Mouse (Mus musculus) ES-E14 (cell line): ENCODE results near the gene Chst4. TPM values are rescaled to one million over a fixed set of nuclear protein-coding genes. Genes with fewer than 3 reads are reported as not detected.
A peak's percentile ranks its signal among the peaks of the same experiment; 100 is the strongest.

Source experiments
- DNase-seq: peaks from one replicate; pipeline ENCODE4 v3.0.0-alpha.2; 2013; ENCODE audit warnings: low read depth, low spot score
- H3K27ac ChIP-seq: 2 replicates; pipeline ENCODE4 v1.5.1; 2012; ENCODE audit warnings: low read depth, mild to moderate bottlenecking, low read length, moderate library complexity, mixed read lengths; ENCODE audit not compliant: poor library complexity, insufficient read depth, severe bottlenecking
- H3K36me3 ChIP-seq: 2 replicates; pipeline ENCODE4 v1.6.1; 2012; ENCODE audit warnings: mild to moderate bottlenecking, low read length, moderate library complexity, mixed read lengths; ENCODE audit not compliant: control insufficient read depth, poor library complexity, insufficient read depth, severe bottlenecking
- H3K4me1 ChIP-seq, 2 experiments: fragments of 150-350 bp in 1 of 2; sonication (generic) in 1 of 2; 2 replicates each; pipeline ENCODE4 v1.6.1; 2012; ENCODE audit warnings: low read length in 2 of 2, mild to moderate bottlenecking in 1 of 2, mixed read lengths in 1 of 2; ENCODE audit not compliant: control insufficient read depth in 2 of 2, insufficient read depth in 2 of 2, poor library complexity in 1 of 2
- H3K4me3 ChIP-seq, 2 experiments: fragments of 150-350 bp in 1 of 2; sonication (generic) in 1 of 2; 2 replicates each; pipeline ENCODE4 v1.5.1; 2012; ENCODE audit warnings: low read length in 2 of 2, low read depth in 1 of 2, mild to moderate bottlenecking in 1 of 2, mixed read lengths in 1 of 2; ENCODE audit not compliant: insufficient read depth in 1 of 2, poor library complexity in 1 of 2, severe bottlenecking in 1 of 2
- H3K9ac ChIP-seq: 2 replicates; pipeline ENCODE4 v1.6.1; 2012; ENCODE audit warnings: low read depth, mild to moderate bottlenecking, low read length, mixed read lengths; ENCODE audit not compliant: poor library complexity, insufficient read depth, severe bottlenecking
- H3K9me3 ChIP-seq: fragments of 150-350 bp; sonication (generic); 2 replicates; pipeline ENCODE4 v1.6.1; 2012; ENCODE audit warnings: low read depth, mild to moderate bottlenecking, low read length; ENCODE audit not compliant: control insufficient read depth, insufficient read depth
- CHD2 ChIP-seq: IDR thresholded peaks from 2 replicates; pipeline ENCODE4 v1.6.1; 2014; ENCODE audit warnings: mild to moderate bottlenecking, low read depth, low read length, inconsistent platforms
- HCFC1 ChIP-seq: IDR thresholded peaks from 2 replicates; pipeline ENCODE4 v1.6.1; 2012; ENCODE audit warnings: low read length, inconsistent platforms, borderline replicate concordance; ENCODE audit not compliant: insufficient read depth
- MAFK ChIP-seq: IDR thresholded peaks from 2 replicates; pipeline ENCODE4 v1.6.1; 2014; ENCODE audit warnings: mild to moderate bottlenecking, low read depth, low read length, inconsistent platforms; ENCODE audit not compliant: insufficient read depth
- ZC3H11A ChIP-seq: IDR thresholded peaks from 2 replicates; pipeline ENCODE4 v1.6.1; 2012; ENCODE audit warnings: low read depth, mild to moderate bottlenecking, inconsistent platforms, low read length, borderline replicate concordance
- ZNF384 ChIP-seq: IDR thresholded peaks from 2 replicates; pipeline ENCODE4 v1.6.1; 2012; ENCODE audit warnings: low read depth, low read length, inconsistent platforms
- in situ Hi-C, 2 experiments: fragments of 600-800 bp; cut with MboI; formaldehyde crosslinking; loops; one replicate each; pipeline ENCODE4 v1.15.1; 2025; ENCODE audit warnings: low sequenced_read_pairs in 2 of 2, inconsistent platforms in 1 of 2; ENCODE audit not compliant: unreplicated experiment in 2 of 2
- total RNA-seq: library from RNA; depleted of rRNA; stranded (reverse); fragments of 300-350 nt; gene quantifications from 2 replicates; pipeline ENCODE4 v1.2.3, GENCODE M21; 2012

Chst4 gene
- total RNA-seq, 1 experiment: 0.27 TPM

DNA sequence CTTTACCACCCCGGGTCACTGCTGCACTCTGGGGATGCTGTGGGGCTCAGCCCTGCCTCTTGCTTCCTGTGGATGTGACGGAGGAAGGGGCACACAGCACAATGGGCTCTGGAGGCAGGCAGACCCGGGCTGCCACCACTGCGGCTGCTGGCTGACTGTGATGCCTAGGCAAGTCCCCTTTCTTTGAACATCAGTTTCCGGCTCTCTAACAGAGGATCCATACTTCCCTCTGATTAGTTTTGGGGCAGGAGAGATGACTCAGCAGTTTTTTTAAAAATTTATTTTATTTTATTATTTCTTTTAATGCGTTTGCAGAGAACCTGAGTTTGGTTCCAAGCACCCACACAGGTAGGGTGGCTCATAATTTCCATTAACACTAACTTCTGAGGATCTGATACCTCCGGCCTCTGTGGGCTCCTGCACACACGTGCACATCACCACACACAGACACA is 30.5 kb downstream of the Chst4 start:
- H3K4me1 ChIP-seq: peaks cover 3 to 16% of the 10 kb centered on the region in 2 experiments; a peak in 2 of 4 replicates
- DNase-seq: no peak
- peak overlapping the region; percentile 5 to 51; a peak in 3 of 4 replicates for H3K4me3 ChIP-seq
- no peaks in the 10 kb centered on the region for H3K9me3 ChIP-seq
- peak overlapping the region; percentile 50 for H3K9ac ChIP-seq
- TF ChIP-seq MAFK (peak; percentile 96), ZNF384 (no peak)
- H3K27ac ChIP-seq: peak overlapping the region; percentile 18; the same call in 1 of the 2 replicates
- H3K36me3 ChIP-seq: no peaks in the 10 kb centered on the region
- in situ Hi-C loops: no loop called here

GRCm38 (mm10) chr8:110008228-110008994 is 31.1 kb downstream of the Chst4 start:
- no peak for TF ChIP-seq ZC3H11A
- TF ChIP-seq MAFK: no peak
- TF ChIP-seq ZNF384: peak; percentile 93
- Histone ChIP-seq H3K9ac (peak overlapping the region; percentile 50), H3K36me3 (no peaks in the 10 kb centered on the region), H3K9me3 (no peaks in the 10 kb centered on the region), H3K27ac (0 out of 2 replicates have a peak overlapping the region, but pooled peaks have one; percentile 18), H3K4me3 (peak overlapping the region; percentile 5 to 51; a peak in 3 of 4 replicates), H3K4me1 (peaks cover 3 to 16% of the 10 kb centered on the region in 2 experiments; a peak in 2 of 4 replicates)
- in situ Hi-C loops: no loop called here
- no peak for DNase-seq

DNA sequence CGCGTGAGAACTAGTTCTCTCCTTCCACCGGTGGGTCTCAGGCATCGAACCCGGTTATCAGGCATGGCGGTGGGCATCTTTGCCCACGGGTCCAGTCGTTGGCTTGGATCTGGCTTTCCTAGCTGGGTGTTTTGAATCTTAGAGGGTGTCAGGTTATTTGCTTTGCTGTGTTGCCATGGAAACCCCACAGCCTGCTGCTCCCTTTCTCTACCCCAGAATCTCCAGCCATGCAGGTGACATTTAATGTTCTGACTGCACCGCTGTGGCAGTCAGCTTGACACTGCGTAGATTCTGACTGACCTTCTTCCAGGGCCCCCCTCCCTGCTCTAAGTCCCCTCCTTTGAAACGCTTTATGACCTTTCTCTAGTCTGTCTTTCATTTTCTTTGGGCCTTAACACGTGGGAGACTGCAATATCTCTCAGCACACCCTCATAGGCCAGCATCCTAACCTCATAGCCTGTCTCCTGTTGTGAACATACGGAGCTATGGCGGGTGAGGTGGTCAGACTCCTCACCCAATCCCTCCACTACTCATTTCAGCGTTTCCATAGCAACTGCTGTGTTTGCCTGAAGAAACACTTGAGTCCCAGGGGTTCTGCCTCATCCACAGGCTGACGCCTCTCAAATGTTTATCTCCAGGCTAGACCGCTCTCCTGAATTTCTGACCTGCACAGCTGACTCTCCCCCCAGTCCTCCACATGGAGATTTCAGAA is 33.1 kb downstream of the Chst4 start:
- H3K4me1 ChIP-seq: peaks cover 3 to 16% of the 10 kb centered on the region in 2 experiments; a peak in 2 of 4 replicates
- H3K9me3 ChIP-seq: no peaks in the 10 kb centered on the region
- no peak for TF ChIP-seq ZC3H11A
- no peak for TF ChIP-seq HCFC1
- no peak for TF ChIP-seq CHD2
- TF ChIP-seq ZNF384: no peak
- TF ChIP-seq MAFK: no peak
- H3K27ac ChIP-seq: no peak overlapping the region
- in situ Hi-C loops: no loop called here
- no peak overlapping the region for H3K9ac ChIP-seq
- no peaks in the 10 kb centered on the region for H3K36me3 ChIP-seq
- DNase-seq: no peak
- peak overlapping the region in 1 of 2 experiments; percentile 43; a peak in 2 of 4 replicates for H3K4me3 ChIP-seq

GRCm38 (mm10) chr8:110004300-110004699 is 35.2 kb downstream of the Chst4 start:
- DNase-seq: no peak
- Histone ChIP-seq H3K36me3 (no peaks in the 10 kb centered on the region), H3K4me3 (no peak overlapping the region), H3K9me3 (no peaks in the 10 kb centered on the region), H3K4me1 (peaks cover 3 to 11% of the 10 kb centered on the region in 2 experiments; a peak in 2 of 4 replicates), H3K9ac (no peak overlapping the region), H3K27ac (no peak overlapping the region)
- TF ChIP-seq MAFK (no peak), ZC3H11A (no peak), ZNF384 (no peak), HCFC1 (no peak), CHD2 (no peak)
- in situ Hi-C loops: no loop called here
